Mouse (Mus musculus): Measurements from ENCODE around the gene Fktn. TPM values are rescaled to one million over a fixed set of nuclear protein-coding genes. Genes with fewer than 3 reads are reported as not detected.

The Fktn gene
- total RNA-seq, 2 experiments from 2014 or later, result 6.6 to 10.0 TPM

- TF ChIP-seq CTCF (IDR thresholded peaks at IDR 0.05), result no peak
- no peak overlapping the region for H3K27ac ChIP-seq
- DNase-seq, result no peak
- intact Hi-C loops (cut with DNase I), result no loop called here
- no peak overlapping the region for H3K4me3 ChIP-seq
Observed at GRCm38 (mm10) chr4:53818320-53818719, 104.5 kb downstream of the Fktn start.

- Histone ChIP-seq H3K27ac (peak overlapping the region; percentile 98), H3K4me3 (no peak overlapping the region)
- DNase-seq, result peak; percentile 82
- TF ChIP-seq CTCF (IDR thresholded peaks at IDR 0.05), result peak; percentile 41
- intact Hi-C loops (cut with DNase I), result no loop called here
Observed at GRCm38 (mm10) chr4:53823697-53824096, 109.9 kb downstream of the Fktn start.

GRCm38 (mm10) chr4:53824831-53825230 lies 111.0 kb downstream of the Fktn start:
- Histone ChIP-seq H3K27ac (peak overlapping the region; percentile 98), H3K4me3 (no peak overlapping the region)
- DNase-seq, result no peak
- no peak for TF ChIP-seq CTCF (IDR thresholded peaks at IDR 0.05)
- intact Hi-C loops (cut with DNase I), result no loop called here

GRCm38 (mm10) chr4:53825821-53826605 lies 112.2 kb downstream of the Fktn start, which contains the start of gene Tmem38b:
TSS of gene Tmem38b (plus strand) at chr4:53826045.
- peak; percentile 44 for TF ChIP-seq CTCF (IDR thresholded peaks at IDR 0.05)
- DNase-seq, result peak; percentile 90
- intact Hi-C loops (cut with DNase I), result no loop called here
- peak within 1 kb of the TSS; percentile 97 for H3K4me3 ChIP-seq
- H3K27ac ChIP-seq, result peak within 1 kb of the TSS; percentile 98

- no peak for TF ChIP-seq CTCF (IDR thresholded peaks at IDR 0.05)
- Histone ChIP-seq H3K4me3 (peak overlapping the region; percentile 97), H3K27ac (peak overlapping the region; percentile 98)
- intact Hi-C loops (cut with DNase I), result no loop called here
- DNase-seq, result no peak
Observed at GRCm38 (mm10) chr4:53826641-53827248, 112.9 kb downstream of the Fktn start.

Other genes with a start within 250 kb of the Fktn start
- gene Fsd1l, start 82.5 kb upstream of the Fktn start, total RNA-seq (2021), result 10 to 100 TPM; 10.7 to 12.8 TPM
- 1 to 10 TPM in 1 of 2 experiments, under 1 TPM in 1; 0.54 to 1.1 TPM for gene Tal2, start 65.7 kb downstream of the Fktn start, total RNA-seq (2021)
- 10 to 100 TPM; 58.6 to 69.6 TPM for gene Tmem38b, start 112.0 kb downstream of the Fktn start, total RNA-seq (2021)